Mouse (Mus musculus) heart, postnatal 0 days (tissue): ENCODE measurements around the gene Thy1. TPM values are rescaled to one million over a fixed set of nuclear protein-coding genes. Genes with fewer than 3 reads are reported as not detected.

Experiments
- ATAC-seq: fragments of 200-750 bp; cut with Nextera tagmentation; 2 replicates; pipeline ENCODE4 v1.8.0; 2017; ENCODE audit warnings: low read depth, moderate number of reproducible peaks, moderate library complexity; ENCODE audit not compliant: insufficient read depth
- DNase-seq: peaks from one replicate; pipeline ENCODE4 v3.0.0-alpha.2; 2016; ENCODE audit warnings: low spot score
- H3K27ac ChIP-seq: fragments of 300-500 bp; sonication (generic); 2 replicates; pipeline ENCODE4 v1.5.1; 2014; ENCODE audit warnings: low read depth, mild to moderate bottlenecking
- H3K27me3 ChIP-seq: fragments of 300-500 bp; sonication (generic); 2 replicates; pipeline ENCODE4 v1.6.1; 2014; ENCODE audit warnings: low read length, mixed read lengths; ENCODE audit not compliant: control insufficient read depth, insufficient read depth
- H3K36me3 ChIP-seq: fragments of 300-500 bp; sonication (generic); replicated peaks from 2 replicates; pipeline ENCODE4 v1.6.1; 2014; ENCODE audit warnings: low read length, mixed read lengths; ENCODE audit not compliant: control insufficient read depth, insufficient read depth
- H3K4me1 ChIP-seq: fragments of 300-500 bp; sonication (generic); 2 replicates; pipeline ENCODE4 v1.6.1; 2014; ENCODE audit warnings: antibody characterized with exemption; ENCODE audit not compliant: control insufficient read depth, insufficient read depth
- H3K4me2 ChIP-seq: fragments of 300-500 bp; sonication (generic); 2 replicates; pipeline ENCODE4 v1.6.1; 2014; ENCODE audit warnings: low read depth, mild to moderate bottlenecking, low read length, moderate library complexity
- H3K4me3 ChIP-seq: fragments of 300-500 bp; sonication (generic); 2 replicates; pipeline ENCODE4 v1.5.1; 2014; ENCODE audit warnings: low read depth, low read length
- H3K9ac ChIP-seq: fragments of 300-500 bp; sonication (generic); replicated peaks from 2 replicates; pipeline ENCODE4 v1.6.1; 2014; ENCODE audit warnings: low read depth, low read length, mixed read lengths
- H3K9me3 ChIP-seq: fragments of 300-500 bp; sonication (generic); replicated peaks from 2 replicates; pipeline ENCODE4 v1.6.1; 2016; ENCODE audit warnings: low read length; ENCODE audit not compliant: control insufficient read depth
- CTCF ChIP-seq: IDR thresholded peaks from 2 replicates; pipeline ENCODE4 v1.5.1; 2016; ENCODE audit warnings: antibody characterized with exemption, control low read depth, low read depth
- EP300 ChIP-seq: IDR thresholded peaks from 2 replicates; pipeline ENCODE4 v1.6.1; 2016; ENCODE audit warnings: antibody characterized with exemption, low read depth
- WGBS: fragments of 180-500 bp; shearing (Covaris S2); extraction: QIAGEN DNeasy Blood & Tissue Kit; methylation state at CpG from one replicate; pipeline ENCODE4 v1.1.7; 2014; 5-methylcytosine and 5-hydroxymethylcytosine counted together
- polyA plus RNA-seq: library from polyadenylated mRNA; unstranded; fragments of >200 nt; fragmentation: Nextera tagmentation; extraction: Ambion mirVana; gene quantifications from 2 replicates; pipeline ENCODE4 v1.2.1, GENCODE M21; 2015
- total RNA-seq: library from RNA; depleted of rRNA; stranded (reverse); fragments of >200 nt; gene quantifications from 2 replicates; pipeline ENCODE4 v1.2.3, GENCODE M21; 2014; ENCODE audit warnings: low replicate concordance

The Thy1 gene
- total and polyA plus RNA-seq, 2 experiments from 2014 or later, result 3.6 to 6.3 TPM

- Histone ChIP-seq H3K9ac (peak overlapping the region; percentile 70), H3K27ac (peak overlapping the region; percentile 91), H3K36me3 (no peaks in the 10 kb centered on the region; the same call in 1 of the 2 replicates), H3K9me3 (no peaks in the 10 kb centered on the region), H3K4me2 (peak overlapping the region; percentile 70), H3K4me1 (peaks cover 41% of the 10 kb centered on the region), H3K27me3 (no peaks in the 10 kb centered on the region), H3K4me3 (peak overlapping the region; percentile 48)
- DNase-seq (no peak), ATAC-seq (no peak)
- no peak for TF ChIP-seq CTCF
- no peak for TF ChIP-seq EP300
- 34% methylated on average over 14 of the region's 14 CpGs for WGBS
These were observed 27.1 kb downstream of the Thy1 start for GRCm38 (mm10) chr9:44070113-44070843.

DNA sequence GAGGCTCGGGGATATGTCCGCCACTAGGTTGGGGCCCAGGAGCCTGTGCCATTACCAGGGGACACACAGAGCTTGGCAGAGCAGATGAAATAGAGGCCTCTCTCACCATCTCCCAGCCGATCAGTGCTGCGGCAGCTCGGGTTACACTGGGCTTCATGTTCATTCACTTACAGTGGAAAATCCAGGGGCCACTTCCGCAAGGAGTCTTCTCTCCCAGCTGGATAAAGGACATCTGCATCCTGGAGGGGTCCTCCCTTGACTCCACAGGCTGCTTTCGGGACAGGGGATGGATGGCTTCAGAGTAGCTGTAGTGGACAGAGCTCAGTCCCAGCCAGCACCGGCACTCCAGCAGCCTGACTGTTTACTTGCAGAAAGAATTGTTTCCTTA, 27.7 kb downstream of the Thy1 start:
- ATAC-seq, result no peak
- Histone ChIP-seq H3K4me1 (peaks cover 41% of the 10 kb centered on the region), H3K4me3 (peak overlapping the region; percentile 48), H3K4me2 (peak overlapping the region; percentile 70), H3K36me3 (peaks cover 5% of the 10 kb centered on the region; the same call in 1 of the 2 replicates), H3K9me3 (no peaks in the 10 kb centered on the region), H3K27me3 (no peaks in the 10 kb centered on the region), H3K27ac (no peak overlapping the region), H3K9ac (peak overlapping the region; percentile 70; the same call in 1 of the 2 replicates)
- DNase-seq, result no peak
- TF ChIP-seq CTCF (no peak), EP300 (no peak)
- WGBS, result 22% methylated on average over 8 of the region's 8 CpGs

DNA sequence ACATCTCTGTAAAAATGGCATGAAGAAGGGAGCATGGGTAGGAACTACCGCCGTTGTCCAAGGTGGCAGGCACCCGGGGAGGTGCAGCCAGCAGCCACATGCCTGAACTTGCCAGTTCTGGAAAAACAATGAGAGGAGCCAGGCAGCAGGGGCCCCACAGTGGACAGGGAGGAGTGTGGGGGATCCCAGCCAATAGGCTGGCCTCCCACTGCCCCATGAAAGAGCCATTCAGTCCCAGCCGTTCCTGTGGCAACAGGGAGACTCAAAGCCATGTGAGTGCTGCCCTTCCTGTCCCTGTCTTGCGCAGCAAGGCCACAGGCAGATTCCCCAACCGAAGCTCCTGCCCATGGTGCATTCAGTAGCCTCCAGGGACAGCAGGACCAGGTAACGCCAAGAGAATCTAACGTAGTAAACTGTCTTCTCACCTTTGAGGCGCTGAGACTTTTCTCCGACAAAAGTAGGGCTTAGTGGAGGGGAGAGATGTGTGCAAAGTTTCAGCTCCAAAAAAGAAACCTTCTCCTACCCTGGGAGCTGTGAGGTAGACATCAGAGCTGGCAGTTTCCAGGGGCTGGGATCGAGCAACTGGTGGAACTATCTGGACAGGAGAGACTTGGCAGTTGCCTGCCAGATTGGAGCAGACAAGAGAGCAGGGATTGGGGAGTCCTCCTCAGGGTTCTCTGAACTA, 28.9 kb downstream of the Thy1 start:
- peak overlapping the region; percentile 35; the same call in 1 of the 2 replicates for H3K9ac ChIP-seq
- peaks cover 42% of the 10 kb centered on the region for H3K4me1 ChIP-seq
- DNase-seq, result peak; percentile 57

GRCm38 (mm10) chr9:44072599-44072915, 29.4 kb downstream of the Thy1 start:
- peaks cover 48% of the 10 kb centered on the region for H3K4me1 ChIP-seq
- TF ChIP-seq EP300 (no peak), CTCF (no peak)

More for the DNA sequence above, 28.9 kb downstream of the Thy1 start:
- ATAC-seq, result no peak
- H3K36me3 ChIP-seq, result peaks cover 8% of the 10 kb centered on the region; the same call in 1 of the 2 replicates
- no peaks in the 10 kb centered on the region for H3K27me3 ChIP-seq
- 0 out of 2 replicates have a peak overlapping the region, but pooled peaks have one; percentile 2 for H3K4me3 ChIP-seq
- 24% methylated on average over 11 of the region's 11 CpGs for WGBS
- H3K27ac ChIP-seq, result peak overlapping the region; percentile 63
- peak overlapping the region; percentile 70 for H3K4me2 ChIP-seq
- no peaks in the 10 kb centered on the region for H3K9me3 ChIP-seq
- TF ChIP-seq CTCF (no peak), EP300 (no peak)

DNA sequence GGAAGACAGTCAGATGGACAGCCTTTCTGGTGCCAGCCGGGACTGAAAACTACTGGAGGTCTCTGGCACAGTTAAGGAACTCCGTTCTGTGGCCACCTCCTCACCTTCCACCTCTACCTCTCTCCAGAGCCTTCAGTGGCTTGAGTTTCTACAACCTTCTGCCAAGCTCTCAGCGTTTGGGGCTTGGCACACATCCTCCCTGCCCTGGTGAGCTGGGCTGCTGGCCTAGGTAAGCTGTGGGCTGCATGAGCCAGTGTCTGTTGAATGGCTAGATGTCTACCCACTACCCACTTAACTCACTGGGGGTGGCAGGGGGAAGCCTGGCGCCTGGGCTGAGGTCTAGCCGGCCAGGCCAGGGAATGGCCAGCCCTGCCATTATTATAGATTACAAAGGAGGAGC, 29.9 kb downstream of the Thy1 start:
- Histone ChIP-seq H3K9me3 (no peaks in the 10 kb centered on the region), H3K4me2 (peak overlapping the region; percentile 70; the same call in 1 of the 2 replicates), H3K27ac (peak overlapping the region; percentile 63), H3K9ac (peak overlapping the region; percentile 35; the same call in 1 of the 2 replicates), H3K27me3 (no peaks in the 10 kb centered on the region), H3K4me3 (no peak overlapping the region), H3K4me1 (peaks cover 48% of the 10 kb centered on the region), H3K36me3 (peaks cover 8% of the 10 kb centered on the region; the same call in 1 of the 2 replicates)
- DNase-seq (no peak), ATAC-seq (no peak)
- WGBS, result 53% methylated on average over 5 of the region's 5 CpGs
- TF ChIP-seq EP300, result no peak
- no peak for TF ChIP-seq CTCF

More at GRCm38 (mm10) chr9:44072599-44072915, 29.4 kb downstream of the Thy1 start:
- 19% methylated on average over 4 of the region's 4 CpGs for WGBS
- Histone ChIP-seq H3K4me2 (peak overlapping the region; percentile 70), H3K27ac (peak overlapping the region; percentile 63), H3K4me3 (no peak overlapping the region), H3K9ac (0 out of 2 replicates have a peak overlapping the region, but pooled peaks have one; percentile 35), H3K27me3 (no peaks in the 10 kb centered on the region), H3K9me3 (no peaks in the 10 kb centered on the region), H3K36me3 (peaks cover 8% of the 10 kb centered on the region; the same call in 1 of the 2 replicates)
- ATAC-seq (no peak), DNase-seq (peak; percentile 61)
